Mouse (Mus musculus) urinary bladder, postnatal 36 days (tissue): Measurements from ENCODE around the gene Tctex1d1.

Experiments used
- DNase-seq, 2 experiments: peaks; one replicate each; pipeline ENCODE4 v3.0.0; 2022; ENCODE audit warnings: low spot score in 2 of 2, mixed read lengths in 1 of 2

Gene Tctex1d1

GRCm38 (mm10) chr4:102988526-102988925 is 10.1 kb downstream of the Tctex1d1 start:
- no peak for DNase-seq

DNA sequence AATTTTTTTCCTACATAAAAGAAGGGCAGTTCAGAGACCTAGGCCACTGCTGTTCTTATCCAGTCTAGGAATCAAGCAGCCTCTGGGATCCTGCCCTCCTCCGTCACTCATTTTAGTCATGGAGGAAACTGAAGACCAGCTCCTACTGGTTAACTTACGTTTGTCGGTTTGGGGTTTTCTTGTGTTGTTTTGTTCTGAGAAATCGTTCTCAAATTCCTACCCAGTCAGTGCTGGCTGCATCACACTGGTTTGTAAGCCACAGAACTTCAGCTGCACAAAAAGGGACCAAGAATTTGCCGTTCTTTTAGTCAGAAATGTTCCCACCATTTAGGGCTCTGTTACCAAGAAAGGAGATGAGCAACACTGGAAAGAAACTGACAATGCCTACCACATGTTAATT is 11.0 kb downstream of the Tctex1d1 start:
- no peak for DNase-seq

DNA sequence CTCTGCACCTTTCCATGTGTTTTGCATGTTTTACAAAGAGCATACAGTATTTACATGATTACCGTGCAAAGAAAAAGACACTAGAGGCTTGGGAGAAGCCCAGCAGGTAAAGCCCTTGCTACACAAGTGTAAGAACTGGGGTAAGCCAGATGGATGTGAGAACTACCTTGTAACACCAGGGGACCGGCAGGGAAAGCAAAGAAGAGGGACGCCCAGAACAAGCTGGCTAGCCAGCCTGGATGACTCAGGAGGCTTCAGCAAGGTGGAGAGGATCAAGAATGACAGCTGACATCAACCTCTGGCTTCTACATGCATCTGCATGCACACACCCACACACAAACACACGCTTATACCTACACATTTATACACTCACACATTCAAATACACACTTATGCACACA is 11.6 kb downstream of the Tctex1d1 start:
- DNase-seq: no peak

GRCm38 (mm10) chr4:102990595-102991340 is 12.4 kb downstream of the Tctex1d1 start:
- no peak for DNase-seq

- no peak for DNase-seq
Measured at GRCm38 (mm10) chr4:102991685-102992084, 13.3 kb downstream of the Tctex1d1 start.

DNA sequence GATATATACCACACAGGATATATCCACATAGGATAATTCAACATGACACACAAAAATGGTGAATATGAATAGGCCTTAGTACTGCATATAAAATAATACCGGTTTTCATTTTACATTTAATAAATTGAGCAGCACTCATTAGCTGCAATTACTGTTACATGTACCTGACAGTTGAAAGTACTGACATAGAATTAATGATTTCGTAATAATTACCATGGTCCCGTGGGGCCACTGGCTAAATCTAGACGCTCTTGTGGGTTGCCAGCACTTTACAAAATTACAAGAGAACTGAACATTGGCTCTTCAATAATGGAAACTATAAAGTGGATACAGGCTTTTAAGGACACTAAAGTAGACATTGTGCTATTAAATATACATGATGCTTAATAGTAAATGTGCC is 26.3 kb downstream of the Tctex1d1 start:
- no peak for DNase-seq

GRCm38 (mm10) chr4:103005190-103005945 is 27.0 kb downstream of the Tctex1d1 start:
- DNase-seq: no peak

DNA sequence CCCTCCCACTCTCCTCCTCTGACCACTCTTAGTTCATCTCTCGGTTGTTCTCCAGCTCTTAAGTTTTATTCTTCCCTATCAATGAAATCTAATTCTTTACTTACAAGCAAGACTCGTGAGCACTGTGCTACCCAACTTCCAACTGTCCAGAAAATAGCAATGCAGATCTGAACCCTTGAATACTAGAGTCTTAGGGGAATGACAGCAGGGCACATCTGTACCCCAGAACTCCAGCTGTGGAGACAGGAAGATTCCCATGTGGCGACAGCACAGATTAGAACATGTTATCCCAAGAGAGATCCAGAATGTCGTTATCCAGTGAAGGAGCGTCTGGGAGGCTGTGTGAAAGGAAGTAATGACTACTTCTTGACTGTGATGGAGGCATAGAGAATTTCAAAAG is 27.9 kb downstream of the Tctex1d1 start:
- DNase-seq: no peak

GRCm38 (mm10) chr4:103006943-103007418 is 28.6 kb downstream of the Tctex1d1 start:
- no peak for DNase-seq

- DNase-seq: no peak
Measured at GRCm38 (mm10) chr4:103010734-103011133, 32.3 kb downstream of the Tctex1d1 start.

DNA sequence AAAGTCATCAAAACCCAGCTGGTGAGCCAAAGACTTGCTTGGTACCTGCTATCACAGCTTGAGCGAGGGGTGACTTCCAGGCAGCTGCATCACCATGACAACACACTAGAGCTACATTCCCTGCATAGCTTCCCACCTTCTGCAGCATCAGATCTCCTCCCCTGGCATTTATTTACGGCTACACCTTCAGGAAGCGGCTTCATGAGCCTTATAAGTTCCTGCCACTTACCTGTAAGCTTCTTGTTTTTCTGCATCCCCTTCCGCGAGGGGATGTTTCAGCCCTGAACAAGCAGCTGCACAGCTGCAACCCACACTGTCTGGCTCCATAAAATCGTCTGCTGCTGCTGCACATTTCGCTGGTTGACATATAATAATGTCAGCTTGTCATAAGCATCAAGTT is 33.4 kb downstream of the Tctex1d1 start:
- no peak for DNase-seq

DNA sequence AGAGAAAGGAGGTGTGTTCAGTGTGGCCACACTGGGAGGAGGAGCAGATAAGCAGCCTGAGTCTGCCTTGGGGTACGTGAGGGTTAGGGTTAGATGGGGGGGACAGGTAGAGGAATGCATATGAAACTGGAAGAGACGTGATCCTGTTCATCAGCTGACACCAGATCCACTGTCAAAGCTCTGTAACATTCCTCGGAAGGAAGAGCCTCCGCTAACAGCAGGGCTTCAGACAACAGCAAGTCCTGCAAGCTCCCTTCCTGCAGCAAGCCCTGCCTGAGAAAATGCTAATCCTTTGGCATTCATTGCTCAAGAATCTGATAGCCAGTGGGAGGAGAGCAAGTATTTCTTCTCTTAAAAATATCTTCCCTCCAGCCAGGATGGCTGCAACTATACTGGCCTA is 35.1 kb downstream of the Tctex1d1 start:
- no peak for DNase-seq

- DNase-seq: no peak
Measured at GRCm38 (mm10) chr4:103026621-103027020, 48.2 kb downstream of the Tctex1d1 start, which contains the start of gene Insl5. TSS of gene Insl5 (minus strand) at chr4:103026842.

- DNase-seq: no peak
Measured at GRCm38 (mm10) chr4:103027745-103028144, 49.3 kb downstream of the Tctex1d1 start.

DNA sequence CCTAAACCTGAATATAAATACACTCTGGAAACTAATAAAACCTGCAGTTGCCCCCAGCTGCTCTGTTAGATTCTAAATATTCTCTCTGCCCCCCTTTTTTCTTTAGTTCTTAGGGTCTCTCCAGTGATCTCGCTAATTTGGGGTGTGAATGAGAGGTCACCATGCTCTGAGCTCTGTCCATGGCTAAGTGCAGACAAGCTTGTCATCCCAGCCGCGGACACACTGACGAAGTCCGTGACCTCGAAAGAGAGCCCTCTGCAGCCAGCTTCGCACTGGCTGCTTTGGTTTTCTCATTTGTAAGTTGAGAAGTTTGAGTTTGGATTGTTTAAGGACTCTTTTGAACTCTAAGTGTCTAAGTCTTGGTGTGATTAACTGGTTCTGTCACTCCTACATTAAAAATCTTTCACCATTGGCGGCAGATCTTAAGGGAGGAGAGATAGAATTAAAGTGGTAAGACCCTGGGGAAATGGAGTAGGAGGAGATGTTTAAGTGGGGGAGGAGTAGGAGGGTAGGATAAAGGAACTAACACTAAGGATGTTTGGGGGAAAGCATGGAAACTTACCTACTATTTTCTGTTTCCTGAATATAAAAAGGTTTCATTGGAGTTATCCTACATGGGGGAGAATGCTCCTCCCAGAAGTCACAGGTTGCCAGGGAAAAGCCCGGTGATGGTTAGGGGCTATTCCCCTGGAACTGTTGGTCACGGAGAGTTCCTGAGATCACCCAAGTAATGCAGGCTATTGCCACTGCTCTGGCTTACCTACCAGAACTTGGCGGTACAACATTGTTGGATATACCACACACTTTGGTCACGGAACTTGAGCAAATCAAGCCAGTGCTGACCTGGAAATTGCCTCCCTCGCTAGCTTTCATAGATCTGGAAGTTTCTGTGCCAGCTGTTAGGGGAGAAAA is 50.0 kb downstream of the Tctex1d1 start:
- no peak for DNase-seq

DNA sequence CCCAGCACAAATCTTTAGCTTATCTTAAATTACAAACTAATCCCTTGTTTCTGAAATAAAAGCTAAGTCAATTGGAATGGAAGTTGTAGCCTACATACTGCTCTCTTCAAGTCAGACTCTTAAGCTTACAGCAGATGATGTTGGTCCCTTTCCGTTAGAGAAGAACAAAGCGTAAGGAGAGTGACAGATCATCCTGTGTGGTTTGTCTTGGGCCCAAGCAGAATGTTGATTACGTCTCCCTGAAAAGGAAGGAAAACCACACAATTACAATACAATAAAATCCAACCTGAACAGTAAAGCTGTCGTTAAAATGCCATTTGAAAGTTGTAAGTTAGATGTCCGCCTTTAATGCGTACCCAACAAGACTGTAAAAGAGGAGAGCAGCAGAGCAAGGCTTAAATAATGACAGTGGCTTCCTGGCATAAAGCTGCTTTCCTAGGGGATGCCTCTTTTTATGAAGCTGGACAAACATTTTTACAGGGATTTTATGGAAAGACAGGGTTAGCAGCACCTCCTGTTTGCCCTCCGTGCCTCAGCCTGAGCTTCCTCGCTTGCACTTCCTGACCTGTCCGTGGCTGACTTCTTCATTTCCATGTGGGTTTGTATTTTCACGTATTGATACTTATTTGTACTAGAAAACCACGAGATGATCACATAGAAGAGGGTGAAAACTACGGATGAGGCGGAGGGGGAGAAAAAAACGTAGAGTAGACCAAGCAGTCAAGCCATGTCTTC is 60.9 kb downstream of the Tctex1d1 start:
- DNase-seq: no peak

GRCm38 (mm10) chr4:103039838-103040191 is 61.4 kb downstream of the Tctex1d1 start:
- no peak for DNase-seq

DNA sequence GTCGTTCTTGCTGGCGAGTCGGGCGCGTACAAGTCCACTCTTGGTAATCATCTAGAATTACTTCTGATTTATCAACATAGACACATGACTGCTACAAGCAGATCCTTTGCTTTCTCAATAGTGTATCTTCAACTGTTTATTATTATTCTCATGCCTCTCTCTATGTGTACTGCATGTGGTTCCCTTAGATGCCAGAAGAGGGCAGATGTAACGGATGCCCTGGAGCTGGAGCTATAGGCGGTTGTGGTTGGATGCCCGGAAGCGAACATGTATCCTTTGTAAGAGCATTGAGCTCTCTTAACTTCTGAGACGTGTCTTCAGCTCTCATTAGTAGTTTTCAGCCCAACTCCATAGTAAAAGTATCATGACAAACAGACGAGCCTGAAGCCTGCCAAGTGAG is 64.6 kb downstream of the Tctex1d1 start:
- no peak for DNase-seq

- DNase-seq: no peak
Measured at GRCm38 (mm10) chr4:103048046-103048445, 69.6 kb downstream of the Tctex1d1 start.
